Mouse (Mus musculus): ENCODE data around the gene Fkbp11.

DNA sequence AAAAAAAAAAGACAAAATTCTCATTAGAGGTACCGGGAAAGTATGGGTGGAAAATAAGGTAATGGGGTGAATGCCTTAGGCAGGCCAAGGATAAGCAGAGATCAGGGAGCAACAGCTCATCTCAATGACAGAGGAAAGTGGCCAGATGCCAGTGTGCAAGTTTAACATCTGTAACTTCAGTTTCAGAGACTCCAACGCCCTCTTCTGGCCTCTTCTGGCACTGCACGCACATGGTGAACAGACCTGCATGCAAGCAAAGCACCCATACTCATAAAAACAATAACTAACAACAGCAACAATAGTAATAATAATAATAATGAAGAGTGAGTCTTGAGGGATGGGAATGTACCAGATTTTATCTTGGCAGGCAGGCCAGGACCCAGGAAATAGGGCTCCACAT, 42.1 kb downstream of the Fkbp11 start:
- TF ChIP-seq GATA1 (IDR thresholded peaks at IDR 0.05; ENCODE audit: borderline replicate concordance, low read length): no peak
- no peak for TF ChIP-seq FLI1 (IDR thresholded peaks at IDR 0.05; ENCODE audit: low read length)
